Mouse (Mus musculus): ENCODE measurements at regions not wholly inside any gene's neighbourhood (a gene's known extent, or its start where the extent isn't known, plus 50 kb on each side); places are given as distances from the start of the nearest gene placed in this dataset.

DNA sequence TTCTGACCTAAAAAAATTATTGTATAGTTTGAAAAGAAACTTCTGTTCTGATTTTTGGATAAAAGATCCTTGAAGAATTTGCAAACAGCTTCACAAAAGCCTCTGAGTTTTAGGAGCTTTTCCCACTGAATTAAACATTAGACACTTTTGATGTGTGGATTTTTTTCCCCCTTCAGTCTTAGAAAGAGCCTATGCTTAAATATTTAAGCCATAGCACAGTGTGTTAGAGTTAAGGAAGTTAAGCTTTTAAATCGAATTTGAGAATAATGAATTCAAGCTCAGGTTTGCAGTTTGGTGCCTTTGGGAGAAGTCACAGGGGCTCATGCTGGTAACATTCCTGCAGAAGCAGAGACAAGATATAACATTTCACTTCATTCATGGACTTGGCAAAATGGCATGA is 2257.2 kb upstream of the Gm12353 start:
- no peak for TF ChIP-seq CTCF (IDR thresholded peaks at IDR 0.05; ENCODE audit: borderline replicate concordance, insufficient read depth, low read depth, low read length)
- no peak for TF ChIP-seq POLR2A (IDR thresholded peaks at IDR 0.05; ENCODE audit: borderline replicate concordance, insufficient read depth, low read length)
